Mouse (Mus musculus) ovary, adult 18-20 months (tissue): ENCODE data around the gene Schip1.

ENCODE experiments used
- DNase-seq: peaks from one replicate; pipeline ENCODE4 v3.0.0; 2022; ENCODE audit warnings: low spot score, mixed read lengths

Schip1 gene

GRCm38 (mm10) chr3:68586646-68587064, 522.1 kb downstream of the Schip1 start:
- no peak for DNase-seq

DNA sequence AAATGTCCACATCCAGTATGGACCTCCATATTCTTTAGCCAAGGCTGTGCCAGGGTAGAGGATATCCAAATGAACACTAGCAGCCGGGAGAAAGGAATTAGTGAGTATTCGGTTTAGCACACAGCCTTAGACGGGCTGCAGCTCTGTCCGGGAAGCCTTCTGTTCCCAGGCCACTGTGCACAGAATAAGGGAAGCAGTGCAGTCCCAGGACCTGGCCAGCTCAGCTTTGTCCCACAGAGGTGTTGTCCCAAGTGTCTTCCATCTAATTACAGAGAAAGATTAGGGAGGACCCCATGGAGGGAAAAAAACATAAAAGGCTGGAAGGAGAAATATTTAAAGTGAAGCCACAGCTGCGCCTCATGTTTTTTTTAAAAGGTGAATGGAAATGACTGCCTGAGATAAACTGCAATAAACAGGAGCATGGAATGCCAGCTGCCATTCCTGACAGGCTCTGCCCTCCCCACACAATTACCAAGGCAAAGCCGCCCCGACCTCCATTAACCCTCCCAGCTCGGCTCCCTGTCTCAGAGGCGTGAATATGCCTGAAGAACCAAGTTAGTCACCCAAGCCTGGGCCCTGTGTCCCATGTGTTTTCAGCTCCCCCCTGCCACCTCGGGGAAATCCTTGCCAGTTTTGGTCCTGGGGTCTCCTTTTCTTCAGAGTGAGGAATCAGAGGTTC, 523.1 kb downstream of the Schip1 start:
- DNase-seq: no peak

DNA sequence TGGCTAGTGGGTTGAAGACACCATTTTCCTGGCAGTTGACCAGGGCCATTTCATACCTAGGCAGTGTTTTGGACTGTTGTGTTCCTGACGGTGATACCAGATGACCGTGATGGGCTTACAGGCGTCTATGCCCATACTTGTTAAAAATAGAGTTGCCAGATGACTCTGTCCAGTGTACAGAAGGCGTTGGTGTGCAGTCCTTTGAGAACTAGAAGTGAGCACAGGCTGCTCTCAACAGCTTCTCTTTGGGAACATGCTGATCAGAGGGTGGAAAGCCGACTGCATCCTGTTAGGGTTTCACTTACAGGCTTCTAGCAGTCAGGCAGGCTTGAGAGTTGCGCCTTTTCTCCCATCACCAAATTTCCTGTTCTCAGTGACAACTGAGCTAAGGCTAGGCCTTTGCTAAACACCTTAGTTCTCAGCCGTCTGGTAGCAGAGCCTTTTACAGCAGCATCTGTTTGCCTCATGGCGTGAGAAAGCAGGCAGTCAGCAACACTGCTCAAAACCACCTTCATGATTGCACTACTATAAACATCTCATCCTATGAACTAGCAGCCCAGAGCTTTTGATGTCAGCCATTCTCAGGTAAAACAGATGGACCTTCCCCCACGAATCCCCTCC, 524.7 kb downstream of the Schip1 start:
- DNase-seq: no peak

DNA sequence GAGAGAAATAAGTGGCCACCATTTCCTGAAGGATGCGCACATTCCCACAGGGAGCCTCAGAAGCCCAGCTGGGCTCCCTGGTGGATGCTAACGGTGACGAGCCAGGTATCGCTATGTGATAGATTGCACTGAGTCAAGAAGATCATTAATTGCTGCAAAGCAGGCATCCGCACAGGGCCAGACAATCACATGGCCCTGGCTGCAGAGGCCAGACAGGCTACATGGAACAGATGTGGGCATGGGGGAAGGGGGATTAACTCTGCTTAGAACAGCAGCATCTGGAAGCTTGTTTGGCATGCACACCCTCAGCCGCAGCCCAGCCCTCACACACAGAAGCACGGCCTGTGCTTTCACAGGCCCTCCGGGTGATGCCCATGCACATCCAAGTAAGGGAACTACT, 525.8 kb downstream of the Schip1 start:
- no peak for DNase-seq

DNA sequence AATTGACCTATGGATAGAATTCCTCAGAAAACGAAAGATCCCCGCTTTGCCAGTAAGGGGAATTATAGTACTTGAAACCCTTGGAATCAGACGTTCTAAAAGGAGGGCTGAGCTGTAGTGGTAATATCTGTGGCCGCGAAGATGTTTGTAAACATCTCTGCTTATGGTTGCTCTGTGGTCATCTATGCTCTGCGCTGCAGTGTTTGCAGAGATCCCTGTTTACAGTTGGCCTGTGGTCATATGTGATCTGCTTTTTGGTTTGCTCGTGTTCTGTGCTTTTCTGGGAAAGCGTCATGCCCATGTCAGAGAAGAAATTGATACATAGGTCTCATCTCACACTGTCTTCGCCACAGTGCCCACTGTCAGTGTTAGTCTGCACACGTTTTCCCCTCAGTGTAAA, 528.0 kb downstream of the Schip1 start:
- DNase-seq: no peak

DNA sequence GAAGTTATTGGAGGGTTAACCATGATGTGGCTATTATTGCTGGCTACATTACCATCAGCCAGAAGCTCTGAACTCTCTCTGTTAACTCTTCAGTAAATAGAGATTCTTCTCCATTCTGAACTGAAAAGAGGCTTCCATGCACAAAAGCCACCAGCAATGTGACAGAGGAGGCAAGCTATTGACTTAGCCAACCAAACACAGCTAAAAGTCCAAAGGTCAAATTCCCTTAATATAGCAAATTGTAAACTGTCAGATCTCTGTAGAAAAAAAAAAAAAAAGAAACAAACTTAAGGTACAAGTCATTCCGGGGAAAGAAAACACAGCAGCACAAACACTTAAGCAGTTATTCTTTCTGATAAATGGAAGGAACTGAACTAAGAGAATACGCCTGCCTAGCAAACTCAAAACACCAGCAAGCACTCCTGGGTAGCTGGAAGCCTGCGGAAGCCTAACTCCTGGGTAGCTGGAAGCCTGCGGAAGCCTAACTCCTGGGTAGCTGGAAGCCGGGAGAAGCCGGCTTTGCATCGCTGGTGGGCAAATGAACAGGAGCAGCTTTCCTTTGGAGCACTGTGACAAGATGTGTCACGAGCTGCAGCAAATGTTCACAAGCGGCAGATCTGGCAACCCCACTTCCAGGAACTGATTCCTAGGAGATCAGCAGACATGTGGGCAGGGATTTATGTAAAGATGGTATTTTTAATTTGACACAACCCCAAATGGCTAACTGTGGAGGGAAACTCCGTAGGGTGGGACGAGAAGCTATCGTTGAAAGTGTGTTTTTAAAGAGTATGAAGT, 528.7 kb downstream of the Schip1 start:
- DNase-seq: no peak

GRCm38 (mm10) chr3:68595316-68595925, 530.8 kb downstream of the Schip1 start:
- no peak for DNase-seq

DNA sequence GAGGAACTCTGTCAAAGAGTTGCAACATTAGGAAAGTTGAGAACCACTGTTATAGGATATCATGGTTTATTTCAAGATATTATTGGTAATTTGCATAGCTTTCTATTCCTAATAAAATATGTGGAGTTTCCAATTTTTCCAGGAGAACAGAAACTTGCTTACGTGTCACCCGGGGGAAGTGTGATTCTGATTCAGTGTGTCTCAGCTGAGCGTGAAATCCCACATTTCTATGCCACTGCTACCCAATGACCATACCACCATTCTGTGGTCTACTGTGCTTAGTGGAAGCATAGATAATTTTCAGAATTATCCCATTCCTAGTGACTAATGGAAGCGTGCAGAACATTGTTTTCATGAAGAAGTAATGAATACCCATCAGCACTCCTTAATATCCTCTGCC, 532.3 kb downstream of the Schip1 start:
- no peak for DNase-seq

DNA sequence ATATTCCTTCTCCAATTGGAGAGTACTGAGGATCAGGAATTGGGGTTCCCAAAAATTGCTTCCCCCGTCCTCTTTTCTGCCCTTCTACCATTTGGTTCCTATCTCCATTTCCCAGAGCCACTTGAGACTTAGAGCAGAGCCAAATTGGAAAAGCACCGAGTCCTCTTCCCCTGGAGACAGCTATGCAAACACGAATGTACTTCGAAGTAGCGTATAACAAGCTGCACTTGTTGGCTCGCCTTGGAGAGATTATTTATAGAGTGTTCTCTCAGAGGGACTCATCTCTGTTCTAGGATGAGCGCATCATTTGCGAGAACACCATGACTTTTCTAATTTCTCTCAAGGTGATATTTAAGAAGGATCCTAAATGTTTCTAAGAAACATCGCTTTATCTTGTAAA, 538.3 kb downstream of the Schip1 start:
- DNase-seq: no peak

GRCm38 (mm10) chr3:68604467-68604866, 539.9 kb downstream of the Schip1 start:
- DNase-seq: no peak

GRCm38 (mm10) chr3:68604962-68605361, 540.4 kb downstream of the Schip1 start:
- no peak for DNase-seq

DNA sequence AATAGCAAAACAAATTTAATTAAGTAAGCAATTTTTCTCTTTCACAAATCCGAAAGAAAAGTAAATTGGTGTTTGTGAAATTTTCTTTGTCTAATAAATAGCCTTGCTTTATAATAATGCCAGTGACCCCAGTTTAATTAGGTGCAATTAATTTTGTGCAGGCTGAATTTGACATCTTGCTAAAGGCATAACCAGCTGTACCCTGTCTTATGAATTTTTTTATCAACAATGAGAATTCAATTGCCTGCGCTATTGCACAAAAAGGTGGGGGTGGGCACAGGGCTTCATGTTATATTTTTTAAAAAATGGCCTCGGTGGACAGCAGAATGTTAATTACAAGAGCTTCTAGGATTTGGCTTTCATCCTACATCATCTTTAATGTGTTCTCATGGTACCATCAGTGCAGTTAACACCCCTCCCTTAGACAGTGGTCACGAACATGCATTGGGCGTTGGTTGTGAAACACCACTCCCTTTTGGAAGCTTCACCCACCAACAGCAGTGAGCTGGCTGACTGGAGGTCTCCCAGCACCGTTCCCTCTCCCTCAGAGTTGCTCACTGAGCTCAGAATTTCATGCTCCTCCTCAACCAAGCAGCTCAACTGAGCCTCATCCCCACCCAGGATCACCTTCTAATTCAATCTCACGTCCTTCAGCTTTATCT, 541.5 kb downstream of the Schip1 start:
- no peak for DNase-seq

DNA sequence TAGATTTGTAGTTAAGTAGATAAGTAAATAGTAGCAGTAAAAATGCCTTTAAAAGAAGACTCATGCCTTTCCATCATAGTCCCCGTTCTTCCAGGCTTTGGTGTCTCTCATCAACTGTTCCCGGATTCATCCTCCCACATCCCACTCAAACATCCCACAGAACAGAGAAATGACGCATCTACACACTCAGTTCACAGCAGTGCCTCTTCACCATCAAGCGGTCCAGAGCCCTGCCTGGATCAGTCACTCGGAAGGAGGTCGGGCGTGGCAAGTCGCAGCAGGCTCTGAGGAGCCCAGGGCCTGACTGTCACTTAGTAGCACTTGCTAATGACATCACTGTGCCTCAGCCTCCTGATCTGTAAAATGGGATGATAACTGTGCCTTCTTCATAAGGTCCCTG, 542.1 kb downstream of the Schip1 start:
- DNase-seq: no peak

DNA sequence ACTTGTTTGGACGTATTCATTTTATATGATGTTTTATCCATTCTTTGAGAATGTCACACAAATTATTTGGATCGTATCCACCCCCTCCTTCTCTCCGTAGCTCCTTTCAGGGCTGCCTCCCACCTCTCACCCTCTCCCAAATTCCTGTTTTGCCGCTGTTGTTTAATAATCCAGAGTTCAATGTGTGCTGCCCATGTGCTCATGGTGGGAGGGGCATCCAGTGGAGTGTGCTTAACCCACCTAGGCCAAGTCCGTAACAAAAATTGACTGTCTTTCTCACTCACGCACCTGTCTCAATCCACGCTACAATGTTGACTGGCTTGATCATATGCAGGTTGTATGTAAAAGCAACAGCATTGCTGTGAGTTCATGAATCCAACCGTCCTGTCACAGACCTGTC, 542.7 kb downstream of the Schip1 start:
- no peak for DNase-seq

- no peak for DNase-seq
Observed at GRCm38 (mm10) chr3:68608848-68609497, 544.4 kb downstream of the Schip1 start.

DNA sequence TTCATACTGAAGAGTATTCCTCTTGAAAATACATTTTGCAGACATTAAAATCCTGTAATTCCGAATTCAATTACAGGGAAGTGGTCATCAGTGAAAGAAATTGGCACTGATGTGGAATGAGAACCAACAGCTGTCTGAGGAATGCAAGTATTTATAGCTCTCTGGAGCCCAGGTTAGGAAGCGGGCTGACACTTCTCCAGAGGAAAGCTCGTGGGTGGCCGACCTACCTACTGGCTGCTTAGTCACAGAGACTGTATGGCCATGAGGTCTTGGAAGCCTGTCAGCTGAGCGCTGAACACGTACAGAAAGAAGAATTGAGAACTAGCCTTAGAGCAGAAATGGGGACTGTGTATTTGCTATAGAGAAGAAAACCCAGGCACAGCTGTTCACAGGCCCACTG, 545.4 kb downstream of the Schip1 start:
- no peak for DNase-seq

GRCm38 (mm10) chr3:68610598-68611261, 546.1 kb downstream of the Schip1 start:
- DNase-seq: no peak

- DNase-seq: no peak
Observed at GRCm38 (mm10) chr3:68615042-68615810, 550.6 kb downstream of the Schip1 start.

- DNase-seq: no peak
Observed at GRCm38 (mm10) chr3:68616363-68616762, 551.8 kb downstream of the Schip1 start.

DNA sequence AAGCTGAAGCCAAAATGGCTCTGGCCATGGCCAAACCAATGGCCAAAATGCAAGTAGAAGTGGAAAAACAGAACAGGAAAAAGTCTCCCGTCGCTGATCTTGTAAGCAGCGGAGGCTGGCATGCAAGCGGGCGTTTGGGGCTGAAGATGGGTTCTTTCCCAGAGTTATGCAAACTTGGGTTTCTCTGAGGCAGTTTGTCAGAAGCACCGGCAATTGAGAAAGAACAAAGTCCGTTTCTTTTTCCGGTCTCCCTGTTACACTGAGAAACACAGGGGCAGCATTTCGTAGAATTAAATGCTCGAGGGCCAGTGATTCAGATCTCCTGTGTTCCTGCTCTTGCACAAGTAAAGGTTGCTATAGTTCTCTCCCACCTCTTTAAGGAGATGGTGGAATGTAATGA, 553.1 kb downstream of the Schip1 start:
- no peak for DNase-seq
